Mouse (Mus musculus) liver, embryonic 14.5 days (tissue): ENCODE data around the gene B3galt1. TPM values are rescaled to one million over a fixed set of nuclear protein-coding genes. Genes with fewer than 3 reads are reported as not detected.

Experiments
- ATAC-seq: fragments of 200-750 bp; cut with Nextera tagmentation; 2 replicates; pipeline ENCODE4 v1.8.0; 2017; ENCODE audit warnings: moderate number of reproducible peaks, mild to moderate bottlenecking, moderate library complexity; ENCODE audit not compliant: insufficient read depth
- DNase-seq, 3 experiments: peaks; one replicate each; pipeline ENCODE4 v3.0.0-alpha.2; 2012 to 2013; ENCODE audit warnings: low read depth in 3 of 3, low spot score in 3 of 3
- H3K27ac ChIP-seq: fragments of 300-500 bp; sonication (generic); 2 replicates; pipeline ENCODE4 v1.5.1; 2014; ENCODE audit warnings: moderate library complexity, mild to moderate bottlenecking, control low read depth, inconsistent platforms
- H3K27me3 ChIP-seq: fragments of 300-500 bp; sonication (generic); 2 replicates; pipeline ENCODE4 v1.6.1; 2014; ENCODE audit warnings: mild to moderate bottlenecking, low read length, moderate library complexity; ENCODE audit not compliant: control insufficient read depth, insufficient read depth
- H3K36me3 ChIP-seq: fragments of 300-500 bp; sonication (generic); replicated peaks from 2 replicates; pipeline ENCODE4 v1.6.1; 2014; ENCODE audit warnings: low read depth; ENCODE audit not compliant: control insufficient read depth, insufficient read depth
- H3K4me1 ChIP-seq, 2 experiments: fragments of 200-500 bp in 1 of 2; fragments of 300-500 bp in 1 of 2; sonication (generic) in 1 of 2; replicated peaks; 2 replicates each; pipeline ENCODE4 v1.6.1; 2012 to 2014; ENCODE audit warnings: antibody characterized with exemption in 1 of 2, inconsistent platforms in 1 of 2, low read length in 1 of 2; ENCODE audit not compliant: control insufficient read depth in 2 of 2, insufficient read depth in 2 of 2
- H3K4me2 ChIP-seq: fragments of 300-500 bp; sonication (generic); 2 replicates; pipeline ENCODE4 v1.6.1; 2014; ENCODE audit warnings: low read depth, mild to moderate bottlenecking, control low read depth, moderate library complexity
- H3K4me3 ChIP-seq, 2 experiments: fragments of 200-500 bp in 1 of 2; fragments of 300-500 bp in 1 of 2; sonication (generic) in 1 of 2; 2 replicates each; pipeline ENCODE4 v1.5.1; 2012 to 2014; ENCODE audit warnings: low read depth in 2 of 2, low read length in 2 of 2, mild to moderate bottlenecking in 2 of 2, control low read depth in 1 of 2, inconsistent platforms in 1 of 2, moderate library complexity in 1 of 2; ENCODE audit not compliant: insufficient read depth in 1 of 2
- H3K9ac ChIP-seq: fragments of 300-500 bp; sonication (generic); replicated peaks from 2 replicates; pipeline ENCODE4 v1.6.1; 2014; ENCODE audit warnings: mild to moderate bottlenecking, control low read depth, moderate library complexity
- H3K9me3 ChIP-seq: fragments of 300-500 bp; sonication (generic); 2 replicates; pipeline ENCODE4 v1.6.1; 2016; ENCODE audit warnings: low read length, mixed read lengths; ENCODE audit not compliant: control insufficient read depth
- CTCF ChIP-seq: IDR thresholded peaks from 2 replicates; pipeline ENCODE4 v1.5.1; 2016; ENCODE audit warnings: antibody characterized with exemption, low read depth, control low read depth
- EP300 ChIP-seq: IDR thresholded peaks from 2 replicates; pipeline ENCODE4 v1.6.1; 2016; ENCODE audit warnings: antibody characterized with exemption, low read depth
- WGBS: fragments of 180-500 bp; shearing (Covaris S2); extraction: QIAGEN DNeasy Blood & Tissue Kit; methylation state at CpG from one replicate; pipeline ENCODE4 v1.1.7; 2014; ENCODE audit not compliant: insufficient replicate concordance; 5-methylcytosine and 5-hydroxymethylcytosine counted together
- polyA plus RNA-seq, 2 experiments: library from polyadenylated mRNA; depleted of rRNA in 1 of 2; stranded (reverse) in 1 of 2; unstranded in 1 of 2; fragments of >200 nt; fragmentation: Nextera tagmentation in 1 of 2; extraction: Ambion mirVana in 1 of 2; gene quantifications; 2 replicates each; pipeline versions ENCODE4 v1.2.1 to v1.2.3; 2012 to 2014

The B3galt1 gene
- polyA plus RNA-seq, 2 experiments: 0.03 to 0.23 TPM

DNA sequence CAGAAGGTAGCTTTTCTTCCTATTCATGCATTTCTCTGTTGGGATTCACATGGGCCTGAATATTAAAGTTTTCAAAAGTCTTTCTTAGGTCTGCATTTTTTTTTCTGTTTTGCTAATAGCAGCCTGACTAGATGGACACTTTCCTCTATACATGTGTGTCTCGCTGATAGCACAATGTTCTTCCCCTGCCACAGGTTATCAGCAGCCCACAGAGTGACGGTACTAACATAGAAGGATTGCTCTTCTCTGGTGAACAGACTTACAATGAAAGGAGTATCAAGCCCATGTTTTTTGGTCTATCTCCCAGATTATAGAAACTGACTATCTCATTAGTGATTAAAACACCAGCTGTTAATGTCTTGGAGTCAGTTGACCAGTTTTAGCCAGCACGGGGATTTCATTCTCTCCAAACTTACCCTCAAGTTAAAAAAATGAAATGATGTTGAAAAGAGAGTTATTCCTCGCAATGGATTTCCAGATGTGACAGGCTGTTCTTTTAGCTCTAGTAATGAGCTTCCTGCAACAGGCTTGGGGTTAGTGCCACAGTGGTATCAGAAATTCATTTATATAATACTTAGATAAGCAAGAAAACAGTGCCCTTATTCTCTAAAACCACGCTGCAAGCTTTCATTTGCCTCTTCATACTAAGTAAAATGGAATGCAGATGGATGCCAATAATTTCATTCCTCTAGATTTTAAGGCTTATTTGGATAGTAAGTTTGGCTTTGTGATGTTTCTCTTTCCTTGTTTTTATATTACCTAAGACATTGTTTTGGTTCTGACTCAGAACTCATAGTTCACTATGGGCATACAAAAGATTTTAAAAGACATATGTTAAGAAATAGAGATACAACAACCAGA is 263.6 kb downstream of the B3galt1 start:
- WGBS: 27% methylated on average over 5 of the region's 5 CpGs
- H3K4me2 ChIP-seq: no peak overlapping the region
- H3K36me3 ChIP-seq: no peaks in the 10 kb centered on the region
- no peaks in the 10 kb centered on the region for H3K4me1 ChIP-seq
- no peak overlapping the region for H3K4me3 ChIP-seq
- no peaks in the 10 kb centered on the region for H3K27me3 ChIP-seq
- DNase-seq (no peak), ATAC-seq (peak; percentile 33; the same call in 1 of the 2 replicates)
- TF ChIP-seq CTCF: no peak
- no peak for TF ChIP-seq EP300
- no peak overlapping the region for H3K27ac ChIP-seq
- no peak overlapping the region for H3K9ac ChIP-seq
- H3K9me3 ChIP-seq: no peaks in the 10 kb centered on the region

DNA sequence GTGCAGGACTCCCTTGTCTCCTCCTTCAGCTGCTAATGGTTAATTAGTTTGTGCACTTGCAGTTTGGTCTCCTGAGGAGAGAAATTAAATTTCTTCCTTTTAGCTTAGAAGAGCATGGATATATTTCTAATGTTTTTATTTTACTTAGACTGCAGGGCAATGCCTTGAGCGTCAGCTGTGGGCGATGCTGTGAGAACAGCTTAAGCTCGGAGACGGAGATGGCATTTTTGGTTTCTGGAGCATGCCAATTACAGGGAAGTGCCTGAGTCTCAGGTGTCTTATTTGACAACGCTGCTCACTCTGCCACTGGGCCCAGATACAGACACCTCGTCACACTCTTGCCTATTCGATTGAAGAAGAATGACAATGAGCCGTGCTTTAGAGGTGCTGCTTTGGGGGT is 282.1 kb downstream of the B3galt1 start:
- Histone ChIP-seq H3K4me1 (no peaks in the 10 kb centered on the region), H3K36me3 (no peaks in the 10 kb centered on the region), H3K9me3 (no peaks in the 10 kb centered on the region), H3K4me2 (no peak overlapping the region), H3K4me3 (no peak overlapping the region), H3K27ac (no peak overlapping the region), H3K9ac (no peak overlapping the region), H3K27me3 (no peaks in the 10 kb centered on the region)
- TF ChIP-seq EP300 (no peak), CTCF (no peak)
- no peak for ATAC-seq
- no peak for DNase-seq
- WGBS: 74% methylated on average over 8 of the region's 8 CpGs

DNA sequence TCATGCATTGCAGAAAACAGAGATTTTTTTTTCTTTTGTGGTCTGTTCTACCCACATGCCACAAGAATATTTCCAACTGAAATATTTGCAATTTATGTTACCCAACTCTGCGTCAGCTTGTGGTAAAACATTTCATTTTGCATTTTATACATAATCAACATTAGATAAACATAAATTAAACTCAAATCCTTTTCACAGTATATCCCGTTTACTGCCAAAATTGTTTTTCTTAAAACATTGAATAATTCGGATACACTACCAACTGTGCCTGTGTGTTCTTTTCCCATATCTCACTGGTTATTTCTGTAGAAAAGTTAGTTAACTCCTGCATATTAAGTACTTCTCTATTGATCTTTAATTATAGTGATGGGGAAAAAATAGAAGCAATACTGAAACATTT is 285.1 kb downstream of the B3galt1 start:
- no peak for ATAC-seq
- Histone ChIP-seq H3K4me2 (no peak overlapping the region), H3K36me3 (no peaks in the 10 kb centered on the region), H3K27me3 (no peaks in the 10 kb centered on the region), H3K27ac (no peak overlapping the region), H3K4me1 (no peaks in the 10 kb centered on the region), H3K9ac (no peak overlapping the region), H3K4me3 (no peak overlapping the region), H3K9me3 (no peaks in the 10 kb centered on the region)
- WGBS: 64% methylated on average over 3 of the region's 3 CpGs
- TF ChIP-seq CTCF: no peak
- no peak for DNase-seq

DNA sequence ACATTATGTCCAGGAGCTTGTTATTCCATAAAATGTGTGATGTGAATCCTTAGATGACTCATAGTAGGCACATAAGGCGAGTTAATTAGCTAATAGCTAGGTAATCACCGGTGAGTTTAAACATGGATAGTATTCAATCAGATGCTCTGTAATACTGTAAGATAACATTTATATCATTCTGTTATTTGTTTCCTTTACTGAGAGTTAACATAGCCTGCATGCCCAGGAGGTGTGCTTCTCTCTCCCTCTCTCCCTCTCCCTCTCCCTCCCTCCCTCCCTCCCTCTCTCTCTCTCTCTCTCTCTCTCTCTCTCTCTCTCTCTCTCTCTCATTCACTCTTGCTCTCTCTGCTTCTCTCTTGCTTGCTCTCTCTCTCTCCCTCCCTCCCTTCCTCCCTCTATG is 292.7 kb downstream of the B3galt1 start:
- TF ChIP-seq EP300: no peak
- no peak for TF ChIP-seq CTCF
- no peak for ATAC-seq
- H3K4me2 ChIP-seq: no peak overlapping the region
- H3K27ac ChIP-seq: no peak overlapping the region
- no peak overlapping the region for H3K9ac ChIP-seq
- H3K36me3 ChIP-seq: no peaks in the 10 kb centered on the region
- WGBS: 67% methylated on average over 2 of the region's 2 CpGs
- H3K4me3 ChIP-seq: no peak overlapping the region
- no peaks in the 10 kb centered on the region for H3K9me3 ChIP-seq
- no peaks in the 10 kb centered on the region for H3K27me3 ChIP-seq
- H3K4me1 ChIP-seq: no peaks in the 10 kb centered on the region
- no peak for DNase-seq

DNA sequence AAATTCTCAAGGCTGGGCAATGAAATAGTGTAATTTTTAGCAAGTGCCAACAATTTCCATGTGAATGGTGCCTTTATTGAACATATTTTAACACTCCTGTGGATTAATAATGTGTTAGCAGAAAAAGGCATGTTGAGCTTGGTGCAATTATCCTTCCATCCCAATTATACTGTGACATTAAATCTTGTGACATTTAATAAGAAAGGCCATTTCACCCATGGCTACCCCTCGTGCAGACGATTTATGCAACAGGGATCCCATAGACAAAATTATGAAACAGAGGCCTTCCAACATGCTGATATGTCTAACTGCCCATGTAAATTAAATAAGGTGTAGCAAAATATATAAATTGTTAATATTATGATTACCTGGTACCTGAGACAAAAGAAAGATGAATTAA is 293.3 kb downstream of the B3galt1 start:
- no peaks in the 10 kb centered on the region for H3K9me3 ChIP-seq
- H3K27me3 ChIP-seq: no peaks in the 10 kb centered on the region
- no peak for ATAC-seq
- WGBS: 73% methylated on average over 2 of the region's 2 CpGs
- no peak overlapping the region for H3K9ac ChIP-seq
- H3K4me3 ChIP-seq: no peak overlapping the region
- no peak overlapping the region for H3K27ac ChIP-seq
- H3K36me3 ChIP-seq: no peaks in the 10 kb centered on the region
- TF ChIP-seq CTCF (no peak), EP300 (no peak)
- DNase-seq: no peak
- no peak overlapping the region for H3K4me2 ChIP-seq
- H3K4me1 ChIP-seq: no peaks in the 10 kb centered on the region
